Mouse (Mus musculus): Measurements from ENCODE around the gene Farsb. TPM values are rescaled to one million over a fixed set of nuclear protein-coding genes. Genes with fewer than 3 reads are reported as not detected.

Farsb gene
- 107 and 113 TPM in 2 replicates for polyA plus RNA-seq (2014; fragmentation: Nextera tagmentation; extraction: Ambion mirVana)

- Histone ChIP-seq H3K4me3 (ENCODE audit: low read depth, low read length) (peak within 1 kb of the TSS; percentile 96), H3K27me3 (ENCODE audit: control insufficient read depth, insufficient read depth, low read length) (no peaks in the 10 kb centered on the region), H3K4me2 (peak within 1 kb of the TSS; percentile 72), H3K4me1 (ENCODE audit: control insufficient read depth, insufficient read depth, low read length) (peaks cover 10% of the 10 kb centered on the region), H3K9me3 (replicated peaks; ENCODE audit: control insufficient read depth, low read length) (no peaks in the 10 kb centered on the region), H3K9ac (ENCODE audit: low read depth, low read length) (peak within 1 kb of the TSS; percentile 84), H3K36me3 (ENCODE audit: control insufficient read depth, insufficient read depth, low read length) (no peaks in the 10 kb centered on the region), H3K27ac (ENCODE audit: low read depth, low read length) (peak within 1 kb of the TSS; percentile 47; the same call in 1 of the 2 replicates)
- peak; percentile 95 for ATAC-seq (replicated peaks; ENCODE audit: insufficient number of reproducible peaks, low FRiP score, low TSS enrichment)
- under 1% methylated on average over 31 of the region's 31 CpGs for WGBS (ENCODE audit: insufficient replicate concordance)
These were observed at the start of gene Farsb for GRCm38 (mm10) chr1:78488752-78489492. Gene Farsb (minus strand): TSS chr1:78488897.

DNA sequence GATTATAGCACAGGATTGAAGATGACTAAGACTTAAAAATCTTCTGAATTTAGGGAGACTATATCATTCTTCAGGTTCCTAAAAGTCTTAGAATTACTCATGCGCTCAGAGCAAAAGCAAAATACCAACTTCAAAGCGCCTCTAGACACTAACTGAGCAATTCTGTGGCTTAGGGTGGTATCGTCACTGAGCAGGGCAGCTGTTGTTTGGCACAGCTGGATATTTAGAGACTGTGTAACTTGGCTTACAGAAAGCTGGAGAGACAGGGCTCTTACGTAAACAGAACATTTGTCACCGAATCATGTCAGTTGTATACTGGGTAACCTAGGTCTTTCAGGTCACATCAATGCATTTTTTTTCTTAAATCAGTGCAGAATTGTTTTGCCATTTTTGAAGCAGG, 49.7 kb upstream of the Farsb start:
- no peak for ATAC-seq (replicated peaks; ENCODE audit: insufficient number of reproducible peaks, low FRiP score, low TSS enrichment)
- no peak overlapping the region for H3K4me3 ChIP-seq (ENCODE audit: low read depth, low read length)
- H3K9ac ChIP-seq (ENCODE audit: low read depth, low read length): no peak overlapping the region
- H3K27me3 ChIP-seq (ENCODE audit: control insufficient read depth, insufficient read depth, low read length): no peaks in the 10 kb centered on the region
- H3K9me3 ChIP-seq (replicated peaks; ENCODE audit: control insufficient read depth, low read length): no peaks in the 10 kb centered on the region
- H3K4me1 ChIP-seq (ENCODE audit: control insufficient read depth, insufficient read depth, low read length): no peaks in the 10 kb centered on the region; the same call in 1 of the 2 replicates
- H3K36me3 ChIP-seq (ENCODE audit: control insufficient read depth, insufficient read depth, low read length): no peaks in the 10 kb centered on the region
- no peak overlapping the region for H3K27ac ChIP-seq (ENCODE audit: low read depth, low read length)
- H3K4me2 ChIP-seq: no peak overlapping the region
- 69% methylated on average over 5 of the region's 5 CpGs for WGBS (ENCODE audit: insufficient replicate concordance)

GRCm38 (mm10) chr1:78537494-78538010, 48.9 kb upstream of the Farsb start:
- Histone ChIP-seq H3K9ac (ENCODE audit: low read depth, low read length) (peak overlapping the region; percentile 50; the same call in 1 of the 2 replicates), H3K36me3 (ENCODE audit: control insufficient read depth, insufficient read depth, low read length) (no peaks in the 10 kb centered on the region), H3K9me3 (replicated peaks; ENCODE audit: control insufficient read depth, low read length) (no peaks in the 10 kb centered on the region), H3K4me2 (peak overlapping the region; percentile 64), H3K4me3 (ENCODE audit: low read depth, low read length) (peak overlapping the region; percentile 29), H3K4me1 (ENCODE audit: control insufficient read depth, insufficient read depth, low read length) (no peaks in the 10 kb centered on the region; the same call in 1 of the 2 replicates), H3K27ac (ENCODE audit: low read depth, low read length) (no peak overlapping the region), H3K27me3 (ENCODE audit: control insufficient read depth, insufficient read depth, low read length) (no peaks in the 10 kb centered on the region)
- 27% methylated on average over 16 of the region's 16 CpGs for WGBS (ENCODE audit: insufficient replicate concordance)
- peak; percentile 73; the same call in 1 of the 2 replicates for ATAC-seq (replicated peaks; ENCODE audit: insufficient number of reproducible peaks, low FRiP score, low TSS enrichment)

DNA sequence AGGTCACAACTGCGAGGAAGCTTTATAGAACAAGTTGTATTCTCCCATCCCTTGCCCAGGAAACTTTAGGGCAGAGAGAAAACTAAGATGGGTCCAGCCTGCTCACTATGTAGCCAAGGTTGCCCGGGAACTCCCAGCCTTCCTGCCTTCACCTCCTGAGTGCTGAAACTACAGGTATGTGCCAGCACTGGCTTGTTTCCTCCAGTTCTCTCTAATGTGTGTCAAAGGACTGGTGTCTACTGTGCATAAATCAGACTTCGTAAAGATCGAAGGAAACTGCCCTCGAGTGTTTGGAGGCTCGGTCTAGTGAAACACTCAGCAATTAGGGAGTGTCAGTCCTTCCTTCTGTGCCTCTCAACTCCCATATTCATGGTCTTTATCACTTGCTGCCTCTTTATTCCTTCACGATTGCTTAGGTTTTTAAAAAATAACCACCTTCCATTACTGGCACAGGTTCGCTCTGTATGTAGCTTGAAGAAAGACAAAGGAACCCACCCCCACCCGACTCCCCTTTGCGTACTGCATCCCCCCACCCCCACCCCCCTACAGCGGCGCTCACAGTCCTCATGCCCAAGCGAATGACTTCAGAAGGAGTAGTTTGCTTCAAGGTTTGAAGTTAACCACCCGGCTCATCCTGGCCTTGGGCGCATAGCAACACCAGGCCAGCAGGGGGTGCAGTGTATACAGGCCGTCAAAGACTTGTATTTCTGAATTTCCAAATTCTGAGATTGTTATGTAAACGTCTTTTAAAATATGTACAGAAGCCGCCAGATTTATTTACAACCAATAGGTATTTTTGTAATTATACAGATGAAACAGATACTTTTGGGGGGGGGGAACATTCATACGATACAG, 47.8 kb upstream of the Farsb start:
- H3K27me3 ChIP-seq (ENCODE audit: control insufficient read depth, insufficient read depth, low read length): no peaks in the 10 kb centered on the region
- no peak overlapping the region for H3K27ac ChIP-seq (ENCODE audit: low read depth, low read length)
- H3K4me3 ChIP-seq (ENCODE audit: low read depth, low read length): no peak overlapping the region
- H3K9ac ChIP-seq (ENCODE audit: low read depth, low read length): no peak overlapping the region
- H3K4me2 ChIP-seq: peak overlapping the region; percentile 64
- H3K9me3 ChIP-seq (replicated peaks; ENCODE audit: control insufficient read depth, low read length): no peaks in the 10 kb centered on the region
- no peaks in the 10 kb centered on the region for H3K36me3 ChIP-seq (ENCODE audit: control insufficient read depth, insufficient read depth, low read length)
- WGBS (ENCODE audit: insufficient replicate concordance): 36% methylated on average over 19 of the region's 19 CpGs
- H3K4me1 ChIP-seq (ENCODE audit: control insufficient read depth, insufficient read depth, low read length): no peaks in the 10 kb centered on the region; the same call in 1 of the 2 replicates
- no peak for ATAC-seq (replicated peaks; ENCODE audit: insufficient number of reproducible peaks, low FRiP score, low TSS enrichment)

- WGBS (ENCODE audit: insufficient replicate concordance): 42% methylated on average over 9 of the region's 9 CpGs
- Histone ChIP-seq H3K4me1 (ENCODE audit: control insufficient read depth, insufficient read depth, low read length) (no peaks in the 10 kb centered on the region; the same call in 1 of the 2 replicates), H3K9ac (ENCODE audit: low read depth, low read length) (no peak overlapping the region)
These were observed 45.9 kb upstream of the Farsb start for GRCm38 (mm10) chr1:78534428-78535150.

GRCm38 (mm10) chr1:78532184-78532800, 43.6 kb upstream of the Farsb start:
- WGBS (ENCODE audit: insufficient replicate concordance): 80% methylated on average over 15 of the region's 15 CpGs

More at GRCm38 (mm10) chr1:78534428-78535150, 45.9 kb upstream of the Farsb start:
- Histone ChIP-seq H3K4me3 (ENCODE audit: low read depth, low read length) (no peak overlapping the region), H3K27me3 (ENCODE audit: control insufficient read depth, insufficient read depth, low read length) (no peaks in the 10 kb centered on the region), H3K36me3 (ENCODE audit: control insufficient read depth, insufficient read depth, low read length) (no peaks in the 10 kb centered on the region), H3K4me2 (no peak overlapping the region), H3K27ac (ENCODE audit: low read depth, low read length) (no peak overlapping the region), H3K9me3 (replicated peaks; ENCODE audit: control insufficient read depth, low read length) (no peaks in the 10 kb centered on the region)
- ATAC-seq (replicated peaks; ENCODE audit: insufficient number of reproducible peaks, low FRiP score, low TSS enrichment): no peak

DNA sequence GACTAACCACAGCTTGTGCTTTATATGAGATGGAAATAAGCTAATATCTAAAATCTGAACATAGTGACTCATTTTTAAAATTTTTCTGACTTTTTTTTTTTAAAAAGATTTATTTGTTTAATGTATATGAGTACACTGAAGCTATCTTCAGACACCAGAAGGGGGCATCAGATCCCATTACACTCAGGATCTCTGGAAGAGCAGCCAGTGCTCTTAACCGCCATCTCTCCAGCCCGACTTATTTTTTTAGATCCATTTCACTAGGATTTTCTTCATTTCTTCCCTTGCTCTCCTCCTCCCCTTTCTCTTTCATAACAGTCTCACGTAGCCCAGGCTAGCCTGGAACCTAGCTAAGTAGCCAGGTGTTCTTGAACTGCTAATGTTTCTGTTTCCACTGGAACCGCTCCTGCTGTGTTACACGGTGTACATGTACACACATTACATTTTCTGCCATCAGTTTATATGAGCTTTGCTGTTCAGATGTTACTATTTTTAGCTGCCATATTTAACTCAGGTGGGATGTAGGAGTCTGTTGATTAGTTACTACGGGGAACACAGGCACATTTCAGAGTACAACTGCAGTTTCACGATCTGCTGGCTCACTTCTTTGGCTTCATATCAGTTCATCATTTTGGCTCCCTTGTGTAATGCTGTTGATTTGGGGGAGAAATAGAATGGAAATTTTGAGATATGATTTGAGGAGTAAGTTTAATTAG, 42.0 kb upstream of the Farsb start:
- Histone ChIP-seq H3K4me3 (ENCODE audit: low read depth, low read length) (no peak overlapping the region), H3K36me3 (ENCODE audit: control insufficient read depth, insufficient read depth, low read length) (no peaks in the 10 kb centered on the region), H3K27ac (ENCODE audit: low read depth, low read length) (no peak overlapping the region), H3K4me1 (ENCODE audit: control insufficient read depth, insufficient read depth, low read length) (no peaks in the 10 kb centered on the region), H3K9ac (ENCODE audit: low read depth, low read length) (no peak overlapping the region), H3K9me3 (replicated peaks; ENCODE audit: control insufficient read depth, low read length) (no peaks in the 10 kb centered on the region), H3K27me3 (ENCODE audit: control insufficient read depth, insufficient read depth, low read length) (no peaks in the 10 kb centered on the region), H3K4me2 (no peak overlapping the region)
- WGBS (ENCODE audit: insufficient replicate concordance): 68% methylated on average over 7 of the region's 7 CpGs
- ATAC-seq (replicated peaks; ENCODE audit: insufficient number of reproducible peaks, low FRiP score, low TSS enrichment): no peak

More at GRCm38 (mm10) chr1:78532184-78532800, 43.6 kb upstream of the Farsb start:
- no peak for ATAC-seq (replicated peaks; ENCODE audit: insufficient number of reproducible peaks, low FRiP score, low TSS enrichment)
- Histone ChIP-seq H3K27me3 (ENCODE audit: control insufficient read depth, insufficient read depth, low read length) (no peaks in the 10 kb centered on the region), H3K9ac (ENCODE audit: low read depth, low read length) (no peak overlapping the region), H3K36me3 (ENCODE audit: control insufficient read depth, insufficient read depth, low read length) (no peaks in the 10 kb centered on the region), H3K27ac (ENCODE audit: low read depth, low read length) (no peak overlapping the region), H3K4me2 (no peak overlapping the region), H3K4me3 (ENCODE audit: low read depth, low read length) (no peak overlapping the region), H3K9me3 (replicated peaks; ENCODE audit: control insufficient read depth, low read length) (no peaks in the 10 kb centered on the region), H3K4me1 (ENCODE audit: control insufficient read depth, insufficient read depth, low read length) (no peaks in the 10 kb centered on the region)

Data from heart, embryonic 11.5 days (tissue).